Mouse (Mus musculus) ovary, adult 18-20 months (tissue): ENCODE data around the gene Lmo1.
"Not testable (repeated sequence)": the region's sequence is repeated elsewhere in the genome, so short reads cannot be mapped to it uniquely, and the experiment has no call there.

Source experiments
- DNase-seq: peaks from one replicate; pipeline ENCODE4 v3.0.0; 2022; ENCODE audit warnings: low spot score, mixed read lengths

The Lmo1 gene

GRCm38 (mm10) chr7:109115488-109115887, 59.5 kb downstream of the Lmo1 start:
- not testable (repeated sequence) for DNase-seq

GRCm38 (mm10) chr7:109114950-109115349, 60.1 kb downstream of the Lmo1 start:
- DNase-seq: no peak

- DNase-seq: no peak
These were observed 64.0 kb downstream of the Lmo1 start for GRCm38 (mm10) chr7:109111000-109111399.

GRCm38 (mm10) chr7:109104894-109105293, 70.1 kb downstream of the Lmo1 start:
- no peak for DNase-seq

GRCm38 (mm10) chr7:109101167-109101566, 73.8 kb downstream of the Lmo1 start:
- DNase-seq: no peak

GRCm38 (mm10) chr7:109098145-109099018, 76.6 kb downstream of the Lmo1 start:
- DNase-seq: no peak

GRCm38 (mm10) chr7:109097203-109097602, 77.8 kb downstream of the Lmo1 start:
- DNase-seq: no peak

GRCm38 (mm10) chr7:109096618-109097017, 78.4 kb downstream of the Lmo1 start:
- DNase-seq: no peak

GRCm38 (mm10) chr7:109094294-109094693, 80.7 kb downstream of the Lmo1 start:
- no peak for DNase-seq

GRCm38 (mm10) chr7:109091316-109091715, 83.7 kb downstream of the Lmo1 start:
- DNase-seq: not testable (repeated sequence)
